Mouse (Mus musculus): ENCODE measurements around the gene Rbm8a2. TPM values are rescaled to one million over a fixed set of nuclear protein-coding genes. Genes with fewer than 3 reads are reported as not detected.

Gene Rbm8a2
- polyA plus RNA-seq, 1 experiment: not detected

- Histone ChIP-seq H3K27me3 (ENCODE audit: control insufficient read depth, insufficient read depth, low read length) (no peaks in the 10 kb centered on the region), H3K36me3 (ENCODE audit: control insufficient read depth, insufficient read depth, low read length) (no peaks in the 10 kb centered on the region), H3K27ac (ENCODE audit: control insufficient read depth, insufficient read depth, low read length) (no peak overlapping the region), H3K4me1 (replicated peaks; ENCODE audit: control insufficient read depth, insufficient read depth, low read length) (no peaks in the 10 kb centered on the region), H3K4me3 (ENCODE audit: control insufficient read depth, insufficient read depth, low read length) (no peak overlapping the region)
- DNase-seq: no peak
- no peak for TF ChIP-seq POLR2A (IDR thresholded peaks at IDR 0.05; ENCODE audit: control insufficient read depth, extremely low read depth, insufficient read depth, low read length, poor library complexity)
- no peak for TF ChIP-seq CTCF (IDR thresholded peaks at IDR 0.05; ENCODE audit: borderline replicate concordance, control insufficient read depth, extremely low read depth, insufficient read depth, low read length, poor library complexity)
- WGBS: 85% methylated on average over 5 of the region's 5 CpGs
Measured at GRCm38 (mm10) chr1:175967004-175967745, 11.7 kb downstream of the Rbm8a2 start.

- WGBS: 90% methylated on average over 2 of the region's 2 CpGs
Measured at GRCm38 (mm10) chr1:175961786-175962185, 17.1 kb downstream of the Rbm8a2 start.

GRCm38 (mm10) chr1:175950851-175951250, 28.1 kb downstream of the Rbm8a2 start:
- DNase-seq: no peak
- Histone ChIP-seq H3K4me3 (ENCODE audit: control insufficient read depth, insufficient read depth, low read length) (no peak overlapping the region), H3K27me3 (ENCODE audit: control insufficient read depth, insufficient read depth, low read length) (no peaks in the 10 kb centered on the region), H3K36me3 (ENCODE audit: control insufficient read depth, insufficient read depth, low read length) (no peaks in the 10 kb centered on the region), H3K4me1 (replicated peaks; ENCODE audit: control insufficient read depth, insufficient read depth, low read length) (no peaks in the 10 kb centered on the region), H3K27ac (ENCODE audit: control insufficient read depth, insufficient read depth, low read length) (no peak overlapping the region)
- no peak for TF ChIP-seq CTCF (IDR thresholded peaks at IDR 0.05; ENCODE audit: borderline replicate concordance, control insufficient read depth, extremely low read depth, insufficient read depth, low read length, poor library complexity)
- TF ChIP-seq POLR2A (IDR thresholded peaks at IDR 0.05; ENCODE audit: control insufficient read depth, extremely low read depth, insufficient read depth, low read length, poor library complexity): no peak
- WGBS: 96% methylated on average over 2 of the region's 2 CpGs

More at GRCm38 (mm10) chr1:175961786-175962185, 17.1 kb downstream of the Rbm8a2 start:
- Histone ChIP-seq H3K27me3 (ENCODE audit: control insufficient read depth, insufficient read depth, low read length) (no peaks in the 10 kb centered on the region), H3K36me3 (ENCODE audit: control insufficient read depth, insufficient read depth, low read length) (no peaks in the 10 kb centered on the region), H3K4me3 (ENCODE audit: control insufficient read depth, insufficient read depth, low read length) (no peak overlapping the region), H3K4me1 (replicated peaks; ENCODE audit: control insufficient read depth, insufficient read depth, low read length) (no peaks in the 10 kb centered on the region), H3K27ac (ENCODE audit: control insufficient read depth, insufficient read depth, low read length) (no peak overlapping the region)
- TF ChIP-seq CTCF (IDR thresholded peaks at IDR 0.05; ENCODE audit: borderline replicate concordance, control insufficient read depth, extremely low read depth, insufficient read depth, low read length, poor library complexity): no peak
- TF ChIP-seq POLR2A (IDR thresholded peaks at IDR 0.05; ENCODE audit: control insufficient read depth, extremely low read depth, insufficient read depth, low read length, poor library complexity): no peak
- no peak for DNase-seq

- TF ChIP-seq POLR2A (IDR thresholded peaks at IDR 0.05; ENCODE audit: control insufficient read depth, extremely low read depth, insufficient read depth, low read length, poor library complexity) (no peak), CTCF (IDR thresholded peaks at IDR 0.05; ENCODE audit: borderline replicate concordance, control insufficient read depth, extremely low read depth, insufficient read depth, low read length, poor library complexity) (no peak)
- H3K27me3 ChIP-seq (ENCODE audit: control insufficient read depth, insufficient read depth, low read length): no peaks in the 10 kb centered on the region
- WGBS: 87% methylated on average over 3 of the region's 3 CpGs
- no peaks in the 10 kb centered on the region for H3K4me1 ChIP-seq (replicated peaks; ENCODE audit: control insufficient read depth, insufficient read depth, low read length)
- no peak overlapping the region for H3K27ac ChIP-seq (ENCODE audit: control insufficient read depth, insufficient read depth, low read length)
- no peak for DNase-seq
- no peak overlapping the region for H3K4me3 ChIP-seq (ENCODE audit: control insufficient read depth, insufficient read depth, low read length)
- no peaks in the 10 kb centered on the region for H3K36me3 ChIP-seq (ENCODE audit: control insufficient read depth, insufficient read depth, low read length)
Measured at GRCm38 (mm10) chr1:175950421-175950820, 28.5 kb downstream of the Rbm8a2 start.

GRCm38 (mm10) chr1:175946718-175947315, 32.1 kb downstream of the Rbm8a2 start:
- Histone ChIP-seq H3K27me3 (ENCODE audit: control insufficient read depth, insufficient read depth, low read length) (no peaks in the 10 kb centered on the region), H3K36me3 (ENCODE audit: control insufficient read depth, insufficient read depth, low read length) (no peaks in the 10 kb centered on the region), H3K4me1 (replicated peaks; ENCODE audit: control insufficient read depth, insufficient read depth, low read length) (no peaks in the 10 kb centered on the region), H3K4me3 (ENCODE audit: control insufficient read depth, insufficient read depth, low read length) (no peak overlapping the region), H3K27ac (ENCODE audit: control insufficient read depth, insufficient read depth, low read length) (no peak overlapping the region)
- DNase-seq: no peak
- TF ChIP-seq POLR2A (IDR thresholded peaks at IDR 0.05; ENCODE audit: control insufficient read depth, extremely low read depth, insufficient read depth, low read length, poor library complexity): no peak
- TF ChIP-seq CTCF (IDR thresholded peaks at IDR 0.05; ENCODE audit: borderline replicate concordance, control insufficient read depth, extremely low read depth, insufficient read depth, low read length, poor library complexity): no peak
- 80% methylated on average over 4 of the region's 4 CpGs for WGBS

- Histone ChIP-seq H3K27ac (ENCODE audit: control insufficient read depth, insufficient read depth, low read length) (no peak overlapping the region), H3K4me3 (ENCODE audit: control insufficient read depth, insufficient read depth, low read length) (no peak overlapping the region), H3K4me1 (replicated peaks; ENCODE audit: control insufficient read depth, insufficient read depth, low read length) (no peaks in the 10 kb centered on the region), H3K27me3 (ENCODE audit: control insufficient read depth, insufficient read depth, low read length) (no peaks in the 10 kb centered on the region), H3K36me3 (ENCODE audit: control insufficient read depth, insufficient read depth, low read length) (no peaks in the 10 kb centered on the region)
- TF ChIP-seq POLR2A (IDR thresholded peaks at IDR 0.05; ENCODE audit: control insufficient read depth, extremely low read depth, insufficient read depth, low read length, poor library complexity) (no peak), CTCF (IDR thresholded peaks at IDR 0.05; ENCODE audit: borderline replicate concordance, control insufficient read depth, extremely low read depth, insufficient read depth, low read length, poor library complexity) (no peak)
- DNase-seq: no peak
- 93% methylated on average over 7 of the region's 7 CpGs for WGBS
Measured at GRCm38 (mm10) chr1:175943168-175943567, 35.7 kb downstream of the Rbm8a2 start.
